Mouse (Mus musculus): ENCODE measurements around the gene Dab1. TPM values are rescaled to one million over a fixed set of nuclear protein-coding genes. Genes with fewer than 3 reads are reported as not detected.

The Dab1 gene
- polyA plus RNA-seq, 1 experiment = 1.5 TPM

DNA sequence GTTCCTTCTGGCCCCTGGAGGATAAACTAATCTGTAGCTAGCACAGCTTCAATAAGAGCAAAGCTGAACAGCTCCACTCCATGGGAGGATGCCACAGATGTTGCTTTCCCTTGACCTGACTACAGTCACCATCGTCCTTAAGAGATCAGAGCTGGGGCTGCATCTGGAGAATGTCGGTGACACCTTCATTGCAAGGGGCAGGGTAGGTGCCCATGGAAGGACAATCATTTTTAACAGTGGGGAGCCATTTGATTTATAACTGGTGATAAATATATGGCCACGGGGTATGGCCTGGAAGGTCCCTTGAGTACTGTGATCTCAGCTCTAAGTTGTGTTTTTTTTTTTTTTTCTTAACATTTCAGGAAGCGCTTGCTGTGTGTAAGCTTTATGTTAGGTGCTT is 48.3 kb downstream of the Dab1 start:
- H3K4me3 ChIP-seq (replicated peaks; ENCODE audit: control insufficient read depth, low read depth, low read length) = no peak overlapping the region
- no peaks in the 10 kb centered on the region for H3K4me1 ChIP-seq (ENCODE audit: control insufficient read depth, insufficient read depth, low read length)
- 55% methylated on average over 4 of the region's 4 CpGs for WGBS
- H3K27ac ChIP-seq (ENCODE audit: control insufficient read depth, insufficient read depth, low read depth, low read length, poor library complexity) = no peak overlapping the region
- TF ChIP-seq CTCF (IDR thresholded peaks at IDR 0.05; ENCODE audit: control insufficient read depth, insufficient read depth, low read length) = no peak
- no peak for TF ChIP-seq POLR2A (IDR thresholded peaks at IDR 0.05; ENCODE audit: borderline replicate concordance, control insufficient read depth, low read depth, low read length)

DNA sequence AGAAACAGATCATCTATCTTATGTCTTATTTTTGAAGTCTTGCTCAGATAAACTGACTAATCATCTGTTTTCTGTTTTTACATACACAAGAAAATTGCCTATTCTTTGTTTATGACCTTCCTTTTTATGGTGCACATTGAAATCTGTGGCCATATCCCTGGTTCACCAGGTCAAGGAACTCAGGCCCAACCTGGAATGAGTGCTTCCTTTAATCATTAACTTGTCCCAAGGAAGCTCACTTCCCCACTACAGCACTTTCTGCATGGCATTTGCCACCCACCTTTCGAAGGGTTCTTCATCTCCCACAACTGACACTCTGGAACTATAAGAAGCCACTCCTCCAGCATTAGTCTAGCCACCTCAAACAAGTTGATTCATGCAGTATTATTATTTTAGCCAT is 58.0 kb downstream of the Dab1 start:
- H3K27ac ChIP-seq (ENCODE audit: control insufficient read depth, insufficient read depth, low read depth, low read length, poor library complexity) = no peak overlapping the region
- H3K4me1 ChIP-seq (ENCODE audit: control insufficient read depth, insufficient read depth, low read length) = no peaks in the 10 kb centered on the region
- H3K4me3 ChIP-seq (replicated peaks; ENCODE audit: control insufficient read depth, low read depth, low read length) = no peak overlapping the region
- TF ChIP-seq POLR2A (IDR thresholded peaks at IDR 0.05; ENCODE audit: borderline replicate concordance, control insufficient read depth, low read depth, low read length) (no peak), CTCF (IDR thresholded peaks at IDR 0.05; ENCODE audit: control insufficient read depth, insufficient read depth, low read length) (no peak)
- 63% methylated on average over 1 of the region's 1 CpGs for WGBS

DNA sequence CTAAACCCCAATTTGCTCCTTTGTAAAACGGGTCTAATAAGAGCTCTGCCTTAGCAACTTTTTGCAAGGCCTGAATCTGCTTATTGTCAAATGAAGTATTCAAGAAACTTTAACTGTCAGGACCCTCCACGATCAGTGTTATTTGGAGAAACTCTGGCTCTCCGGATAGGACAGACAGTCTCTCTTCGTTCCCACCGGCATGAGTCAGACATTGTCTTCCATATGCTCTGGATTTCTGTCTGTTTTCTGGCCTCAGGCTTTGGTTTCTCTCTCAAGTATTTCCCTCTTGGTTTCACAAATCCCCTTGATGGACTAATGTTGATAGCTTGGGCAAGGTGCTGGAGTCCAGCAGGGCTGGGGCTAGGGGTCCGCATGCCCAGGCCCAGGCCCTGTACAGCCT is 59.3 kb downstream of the Dab1 start:
- H3K27ac ChIP-seq (ENCODE audit: control insufficient read depth, insufficient read depth, low read depth, low read length, poor library complexity) = no peak overlapping the region
- WGBS = 82% methylated on average over 6 of the region's 6 CpGs
- H3K4me3 ChIP-seq (replicated peaks; ENCODE audit: control insufficient read depth, low read depth, low read length) = no peak overlapping the region
- no peaks in the 10 kb centered on the region for H3K4me1 ChIP-seq (ENCODE audit: control insufficient read depth, insufficient read depth, low read length)
- TF ChIP-seq POLR2A (IDR thresholded peaks at IDR 0.05; ENCODE audit: borderline replicate concordance, control insufficient read depth, low read depth, low read length) = no peak
- no peak for TF ChIP-seq CTCF (IDR thresholded peaks at IDR 0.05; ENCODE audit: control insufficient read depth, insufficient read depth, low read length)

DNA sequence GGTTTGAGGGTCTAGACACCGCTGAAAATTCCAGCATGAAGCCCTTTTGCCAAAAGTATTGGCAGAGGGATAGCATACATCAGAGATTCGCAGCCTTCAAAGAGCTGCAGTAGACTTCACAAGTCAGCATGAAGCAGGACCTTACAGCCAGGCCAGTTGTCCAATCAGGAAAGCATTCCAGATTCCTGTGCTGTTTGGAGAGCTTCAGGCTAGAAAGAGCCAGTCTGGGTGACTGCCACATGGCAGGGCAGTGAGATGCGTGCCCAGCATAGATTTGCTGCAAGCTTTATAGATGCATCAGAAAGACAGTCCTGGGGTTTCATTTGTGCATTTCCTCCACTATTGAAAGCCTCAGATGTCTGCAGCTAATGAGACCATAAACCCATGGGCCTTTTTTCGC is 66.0 kb downstream of the Dab1 start:
- 62% methylated on average over 4 of the region's 4 CpGs for WGBS
- Histone ChIP-seq H3K4me1 (ENCODE audit: control insufficient read depth, insufficient read depth, low read length) (no peaks in the 10 kb centered on the region), H3K27ac (ENCODE audit: control insufficient read depth, insufficient read depth, low read depth, low read length, poor library complexity) (no peak overlapping the region), H3K4me3 (replicated peaks; ENCODE audit: control insufficient read depth, low read depth, low read length) (no peak overlapping the region)
- TF ChIP-seq CTCF (IDR thresholded peaks at IDR 0.05; ENCODE audit: control insufficient read depth, insufficient read depth, low read length) = no peak
- no peak for TF ChIP-seq POLR2A (IDR thresholded peaks at IDR 0.05; ENCODE audit: borderline replicate concordance, control insufficient read depth, low read depth, low read length)

DNA sequence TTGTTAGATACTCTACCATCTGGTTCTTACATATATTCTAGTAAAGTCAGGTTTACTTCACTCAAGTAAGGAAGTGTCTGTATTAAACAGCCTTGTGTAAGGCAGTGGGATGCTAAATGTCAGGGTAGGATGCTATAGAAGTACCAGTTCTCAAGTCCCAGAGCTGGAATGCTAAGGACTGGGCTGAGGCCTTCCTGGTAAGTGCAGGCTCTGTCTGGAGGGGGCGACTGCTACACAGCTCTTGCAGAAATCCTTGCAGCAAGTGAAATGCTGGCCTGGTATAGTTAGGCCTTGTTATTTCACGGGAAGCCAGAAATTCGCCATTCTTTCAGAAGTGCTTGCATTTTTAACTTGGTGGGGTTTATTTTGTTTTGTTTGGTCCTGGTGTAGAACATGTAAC is 72.6 kb downstream of the Dab1 start:
- Histone ChIP-seq H3K27ac (ENCODE audit: control insufficient read depth, insufficient read depth, low read depth, low read length, poor library complexity) (no peak overlapping the region), H3K4me1 (ENCODE audit: control insufficient read depth, insufficient read depth, low read length) (no peaks in the 10 kb centered on the region), H3K4me3 (replicated peaks; ENCODE audit: control insufficient read depth, low read depth, low read length) (no peak overlapping the region)
- 72% methylated on average over 3 of the region's 3 CpGs for WGBS
- TF ChIP-seq POLR2A (IDR thresholded peaks at IDR 0.05; ENCODE audit: borderline replicate concordance, control insufficient read depth, low read depth, low read length) (no peak), CTCF (IDR thresholded peaks at IDR 0.05; ENCODE audit: control insufficient read depth, insufficient read depth, low read length) (no peak)

DNA sequence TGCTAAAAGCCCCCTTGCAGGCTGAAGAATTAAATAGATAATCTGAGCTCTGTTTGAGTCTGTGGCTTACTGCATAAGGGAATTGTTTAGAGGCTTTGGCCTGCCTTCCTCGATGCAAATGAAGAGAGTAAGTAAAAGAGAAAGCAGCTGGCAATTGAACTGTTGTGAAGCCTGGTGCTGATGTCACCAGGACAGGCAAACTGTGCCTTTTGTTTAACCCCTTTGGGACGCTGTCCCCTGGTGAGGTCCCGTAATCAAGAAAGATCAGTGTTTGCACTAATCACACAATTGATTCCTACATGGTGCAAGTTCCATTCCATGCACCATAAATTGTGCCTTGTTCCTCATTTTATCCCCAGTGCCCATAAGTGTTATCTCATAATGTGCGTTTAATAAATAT is 80.6 kb downstream of the Dab1 start:
- no peak overlapping the region for H3K27ac ChIP-seq (ENCODE audit: control insufficient read depth, insufficient read depth, low read depth, low read length, poor library complexity)
- WGBS = 54% methylated on average over 4 of the region's 4 CpGs
- TF ChIP-seq POLR2A (IDR thresholded peaks at IDR 0.05; ENCODE audit: borderline replicate concordance, control insufficient read depth, low read depth, low read length) = no peak
- H3K4me1 ChIP-seq (ENCODE audit: control insufficient read depth, insufficient read depth, low read length) = no peaks in the 10 kb centered on the region
- no peak overlapping the region for H3K4me3 ChIP-seq (replicated peaks; ENCODE audit: control insufficient read depth, low read depth, low read length)

DNA sequence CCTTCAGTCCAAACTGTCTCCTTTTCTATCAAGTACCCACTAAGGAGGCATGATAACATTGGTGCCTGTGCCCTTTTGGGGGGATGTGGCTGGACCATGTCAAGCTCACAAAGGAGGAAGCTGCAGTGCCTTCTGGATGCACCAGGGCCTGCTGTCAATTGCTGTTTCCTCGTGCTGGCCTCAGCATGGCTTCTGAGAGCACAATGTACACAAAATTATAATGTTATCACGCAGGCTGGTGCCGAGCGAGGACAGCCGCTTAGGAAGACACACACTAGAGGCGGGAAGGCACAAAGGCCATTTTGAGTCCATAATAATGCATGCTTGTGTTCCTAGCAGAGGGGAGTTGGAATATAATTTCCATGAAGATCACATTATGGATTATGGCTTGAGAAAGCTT is 81.2 kb downstream of the Dab1 start:
- Histone ChIP-seq H3K4me1 (ENCODE audit: control insufficient read depth, insufficient read depth, low read length) (no peaks in the 10 kb centered on the region), H3K4me3 (replicated peaks; ENCODE audit: control insufficient read depth, low read depth, low read length) (no peak overlapping the region), H3K27ac (ENCODE audit: control insufficient read depth, insufficient read depth, low read depth, low read length, poor library complexity) (no peak overlapping the region)
- 73% methylated on average over 6 of the region's 6 CpGs for WGBS
- no peak for TF ChIP-seq CTCF (IDR thresholded peaks at IDR 0.05; ENCODE audit: control insufficient read depth, insufficient read depth, low read length)
- no peak for TF ChIP-seq POLR2A (IDR thresholded peaks at IDR 0.05; ENCODE audit: borderline replicate concordance, control insufficient read depth, low read depth, low read length)

DNA sequence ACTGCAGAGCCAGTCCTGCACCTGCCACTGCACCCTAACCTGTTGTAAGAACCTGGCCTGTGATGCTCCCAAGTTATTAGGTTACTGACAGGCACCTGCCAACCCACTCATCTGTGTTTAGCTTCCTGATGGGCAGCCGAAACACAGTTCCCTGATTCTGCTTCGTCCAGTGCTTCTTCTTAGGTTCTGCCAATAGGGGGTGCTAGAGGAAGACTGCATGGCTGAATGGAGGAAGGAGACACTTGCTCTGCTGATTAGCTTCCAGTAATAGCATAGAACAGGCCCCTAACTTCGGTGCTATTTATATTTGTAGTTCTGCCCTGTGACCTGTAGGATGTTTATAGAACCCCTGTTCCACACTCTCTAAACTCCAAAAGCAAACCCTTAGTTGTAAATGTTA is 83.0 kb downstream of the Dab1 start:
- no peak overlapping the region for H3K4me3 ChIP-seq (replicated peaks; ENCODE audit: control insufficient read depth, low read depth, low read length)
- 26% methylated on average over 3 of the region's 3 CpGs for WGBS
- no peak for TF ChIP-seq POLR2A (IDR thresholded peaks at IDR 0.05; ENCODE audit: borderline replicate concordance, control insufficient read depth, low read depth, low read length)
- TF ChIP-seq CTCF (IDR thresholded peaks at IDR 0.05; ENCODE audit: control insufficient read depth, insufficient read depth, low read length) = 0 out of 2 replicates have a peak, but pooled peaks have one; percentile 14
- H3K27ac ChIP-seq (ENCODE audit: control insufficient read depth, insufficient read depth, low read depth, low read length, poor library complexity) = no peak overlapping the region
- no peaks in the 10 kb centered on the region for H3K4me1 ChIP-seq (ENCODE audit: control insufficient read depth, insufficient read depth, low read length)

DNA sequence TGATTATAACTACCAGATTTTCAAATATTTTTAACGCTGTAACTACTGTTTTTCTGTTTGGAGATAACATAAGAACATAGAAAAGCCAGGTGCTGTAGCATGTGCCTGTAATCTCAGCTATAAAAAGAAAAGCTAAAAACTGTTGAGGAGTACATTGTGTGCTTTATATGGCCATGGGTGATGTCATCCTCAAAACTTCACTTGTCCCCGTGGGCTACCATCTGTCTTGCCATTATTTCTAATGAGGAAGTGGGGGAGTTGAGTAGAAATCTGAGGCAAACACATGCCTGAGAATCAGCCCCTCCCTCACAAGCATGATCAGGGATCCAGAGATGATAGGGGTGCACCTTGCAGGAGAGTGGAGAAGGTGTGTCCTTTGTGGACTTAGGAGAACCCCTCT is 85.3 kb downstream of the Dab1 start:
- Histone ChIP-seq H3K27ac (ENCODE audit: control insufficient read depth, insufficient read depth, low read depth, low read length, poor library complexity) (no peak overlapping the region), H3K4me3 (replicated peaks; ENCODE audit: control insufficient read depth, low read depth, low read length) (no peak overlapping the region), H3K4me1 (ENCODE audit: control insufficient read depth, insufficient read depth, low read length) (no peaks in the 10 kb centered on the region; the same call in 1 of the 2 replicates)
- 37% methylated on average over 2 of the region's 2 CpGs for WGBS
- TF ChIP-seq CTCF (IDR thresholded peaks at IDR 0.05; ENCODE audit: control insufficient read depth, insufficient read depth, low read length) (no peak), POLR2A (IDR thresholded peaks at IDR 0.05; ENCODE audit: borderline replicate concordance, control insufficient read depth, low read depth, low read length) (no peak)
